Mouse (Mus musculus): ENCODE data around the gene Cbs.

Cbs gene

Small RNA genes lying within 50 kb of the gene (microRNA-seq; reads per million reads assigned to microRNA genes)
- gene Gm24970 = 0.12 to 0.34 reads per million in 2 experiments
